Mouse (Mus musculus) C2C12 (cell line): ENCODE results near the gene Lrrfip2. TPM values are rescaled to one million over a fixed set of nuclear protein-coding genes. Genes with fewer than 3 reads are reported as not detected.

Experiments
- H3K27me3 ChIP-seq: one replicate; pipeline ENCODE4 v1.6.1; 2011; ENCODE audit not compliant: control insufficient read depth, insufficient read depth, insufficient read length
- H3K36me3 ChIP-seq: one replicate; pipeline ENCODE4 v1.6.1; 2011; ENCODE audit not compliant: control insufficient read depth, insufficient read depth
- H3K4me3 ChIP-seq: one replicate; pipeline ENCODE4 v1.5.1; 2011; ENCODE audit warnings: mild to moderate bottlenecking, control low read depth; ENCODE audit not compliant: poor library complexity, insufficient read depth, severe bottlenecking
- H3K79me2 ChIP-seq: one replicate; pipeline ENCODE4 v1.6.1; 2011; ENCODE audit not compliant: control insufficient read depth, insufficient read depth
- H3K79me3 ChIP-seq: one replicate; pipeline ENCODE4 v1.6.1; 2011; ENCODE audit warnings: low read depth, control low read depth
- H3ac ChIP-seq: one replicate; pipeline ENCODE3; 2011; ENCODE audit warnings: low read depth; ENCODE audit not compliant: control insufficient read depth, insufficient read length
- CEBPB ChIP-seq: IDR thresholded peaks from one replicate; pipeline ENCODE4 v1.6.1; 2011; ENCODE audit warnings: low read depth, mild to moderate bottlenecking, control low read depth, moderate library complexity
- CTCF ChIP-seq: IDR thresholded peaks from one replicate; pipeline ENCODE4 v1.5.1; 2011; ENCODE audit not compliant: control insufficient read depth, insufficient read depth, insufficient read length
- FOSL1 ChIP-seq: IDR thresholded peaks from one replicate; pipeline ENCODE4 v1.8.0; 2011; ENCODE audit warnings: mild to moderate bottlenecking, low read length; ENCODE audit not compliant: poor library complexity, insufficient read depth, severe bottlenecking
- MAX ChIP-seq: IDR thresholded peaks from one replicate; pipeline ENCODE4 v1.6.1; 2011; ENCODE audit warnings: mild to moderate bottlenecking, control low read depth
- MYOD1 ChIP-seq: IDR thresholded peaks from one replicate; pipeline ENCODE4 v1.6.1; 2011; ENCODE audit warnings: low read depth; ENCODE audit not compliant: control insufficient read depth, insufficient read length
- MYOG ChIP-seq: IDR thresholded peaks from one replicate; pipeline ENCODE4 v1.6.1; 2011; ENCODE audit not compliant: control insufficient read depth, insufficient read length; ENCODE audit errors: extremely low read depth
- USF1 ChIP-seq: IDR thresholded peaks from one replicate; pipeline ENCODE4 v1.6.1; 2011; ENCODE audit warnings: low read depth, mild to moderate bottlenecking, control low read depth, moderate library complexity
- polyA plus RNA-seq: library from polyadenylated mRNA; unstranded; fragments of >200 nt; fragmentation: generic; extraction: Trizol; gene quantifications from one replicate; pipeline ENCODE4 v1.2.1, GENCODE M21; 2012; ENCODE audit warnings: missing spikeins

The Lrrfip2 gene
- polyA plus RNA-seq, 1 experiment: 29.4 TPM

- H3K36me3 ChIP-seq: peaks cover 37% of the 10 kb centered on the region
- H3K4me3 ChIP-seq: no peak overlapping the region
- H3K79me3 ChIP-seq: no peaks in the 10 kb centered on the region
- H3K27me3 ChIP-seq: no peaks in the 10 kb centered on the region
- no peak overlapping the region for H3ac ChIP-seq
- no peaks in the 10 kb centered on the region for H3K79me2 ChIP-seq
- TF ChIP-seq CEBPB (no peak), CTCF (no peak), FOSL1 (no peak), USF1 (no peak), MYOD1 (no peak), MYOG (no peak), MAX (no peak)
These were observed 144.0 kb downstream of the Lrrfip2 start for GRCm38 (mm10) chr9:111261356-111261755.

DNA sequence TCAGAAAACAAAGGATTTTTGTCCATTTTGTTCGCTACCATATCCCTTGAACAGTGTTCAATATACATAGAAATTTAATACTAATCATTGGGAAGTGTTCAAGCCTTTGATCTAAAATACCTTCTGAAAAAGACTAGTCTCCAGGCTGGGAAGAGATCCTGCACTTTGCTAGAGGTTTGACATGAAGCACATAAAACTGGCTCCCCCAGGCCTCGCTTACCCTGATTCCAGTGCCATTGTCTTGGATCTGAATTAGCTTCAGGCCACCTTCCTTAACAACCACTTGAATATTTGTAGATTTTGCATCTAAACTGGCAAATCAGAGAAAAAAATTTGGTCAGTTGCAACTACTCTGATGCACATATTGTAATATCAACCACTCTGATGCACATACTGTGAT, 150.6 kb downstream of the Lrrfip2 start:
- Histone ChIP-seq H3K4me3 (no peak overlapping the region), H3K79me3 (peaks cover 13% of the 10 kb centered on the region), H3ac (no peak overlapping the region), H3K79me2 (peaks cover 34% of the 10 kb centered on the region), H3K36me3 (peaks cover 26% of the 10 kb centered on the region), H3K27me3 (no peaks in the 10 kb centered on the region)
- TF ChIP-seq CEBPB: no peak
- TF ChIP-seq USF1: no peak

GRCm38 (mm10) chr9:111270606-111271005, 153.2 kb downstream of the Lrrfip2 start:
- H3ac ChIP-seq: peak overlapping the region; percentile 91
- TF ChIP-seq USF1: no peak
- TF ChIP-seq MYOG: no peak
- TF ChIP-seq MAX: no peak
- no peak for TF ChIP-seq CTCF
- no peak for TF ChIP-seq FOSL1
- TF ChIP-seq CEBPB: no peak
- TF ChIP-seq MYOD1: no peak
- H3K36me3 ChIP-seq: peaks cover 35% of the 10 kb centered on the region
- peak overlapping the region; percentile 57 for H3K4me3 ChIP-seq
- peaks cover 39% of the 10 kb centered on the region for H3K79me3 ChIP-seq
- peaks cover 60% of the 10 kb centered on the region for H3K79me2 ChIP-seq
- no peaks in the 10 kb centered on the region for H3K27me3 ChIP-seq

- peak overlapping the region; percentile 57 for H3K4me3 ChIP-seq
- no peaks in the 10 kb centered on the region for H3K27me3 ChIP-seq
- no peak for TF ChIP-seq CTCF
- TF ChIP-seq MYOG: no peak
- TF ChIP-seq MAX: no peak
- TF ChIP-seq CEBPB: no peak
- TF ChIP-seq FOSL1: no peak
- TF ChIP-seq USF1: no peak
- TF ChIP-seq MYOD1: no peak
- peaks cover 64% of the 10 kb centered on the region for H3K79me2 ChIP-seq
- peak overlapping the region; percentile 91 for H3ac ChIP-seq
- H3K79me3 ChIP-seq: peaks cover 44% of the 10 kb centered on the region
- peaks cover 34% of the 10 kb centered on the region for H3K36me3 ChIP-seq
These were observed 153.7 kb downstream of the Lrrfip2 start for GRCm38 (mm10) chr9:111271056-111271433.

DNA sequence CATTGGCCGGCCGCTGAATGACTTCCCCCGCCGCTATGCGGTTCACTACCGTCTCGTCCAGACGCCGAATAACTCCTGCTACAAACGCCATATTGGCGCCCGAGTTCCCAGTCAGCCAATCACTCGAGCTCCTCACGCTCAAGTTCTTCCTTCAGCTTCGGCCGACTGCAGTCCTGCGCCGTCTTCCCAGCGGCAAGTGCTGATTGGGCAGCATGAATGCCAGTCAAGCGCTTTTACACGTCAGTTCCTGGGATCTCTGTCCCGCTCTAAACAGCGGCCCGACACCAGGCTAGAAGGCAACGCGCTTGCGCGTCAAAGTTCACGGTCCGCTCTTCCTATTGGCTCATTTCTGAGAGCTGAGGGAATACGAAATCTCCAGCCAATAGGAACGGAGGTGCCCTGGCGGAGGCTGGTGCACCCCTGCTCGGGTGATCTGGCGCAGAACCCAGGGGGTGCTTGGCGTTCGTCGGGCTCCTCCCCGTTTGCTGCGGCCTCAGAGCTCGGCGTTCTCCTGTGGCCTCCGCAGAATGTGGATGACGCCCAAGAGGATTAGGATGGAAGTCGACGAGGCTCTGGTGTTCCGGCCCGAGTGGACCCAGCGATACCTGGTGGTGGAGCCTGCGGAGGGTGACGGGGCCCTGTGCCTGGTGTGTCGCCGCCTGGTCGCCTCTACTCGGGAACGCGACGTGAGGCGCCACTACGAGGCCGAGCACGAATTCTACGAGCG, 154.2 kb downstream of the Lrrfip2 start, which contains the start of the genes Mlh1 and Epm2aip1:
Gene Mlh1 (minus strand): TSS at position 358 of the 727 bp plus-strand sequence.
Gene Epm2aip1 (plus strand): TSS at position 496 of the 727 bp plus-strand sequence.
- H3K79me2 ChIP-seq: peaks cover 70% of the 10 kb centered on the region

DNA sequence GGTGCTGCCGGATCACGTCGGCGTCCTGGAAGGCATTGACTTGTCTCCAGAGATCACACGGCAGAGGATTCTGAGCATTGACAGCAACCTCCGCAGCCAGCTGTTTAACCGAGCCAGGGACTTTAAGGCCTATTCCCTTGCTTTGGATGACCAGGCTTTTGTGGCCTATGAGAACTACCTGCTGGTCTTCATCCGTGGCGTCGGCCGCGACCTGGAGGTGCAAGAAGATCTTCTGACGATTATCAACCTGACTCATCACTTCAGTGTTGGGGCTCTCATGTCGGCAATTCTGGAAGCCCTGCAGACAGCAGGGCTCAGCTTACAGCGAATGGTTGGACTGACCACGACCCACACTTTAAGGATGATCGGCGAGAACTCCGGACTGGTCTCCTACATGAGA, 155.0 kb downstream of the Lrrfip2 start:
- H3K79me3 ChIP-seq: peaks cover 52% of the 10 kb centered on the region
- no peak for TF ChIP-seq USF1
- no peak for TF ChIP-seq CTCF
- no peak for TF ChIP-seq CEBPB
- TF ChIP-seq MAX: no peak
- no peak for TF ChIP-seq MYOD1
- TF ChIP-seq MYOG: no peak
- TF ChIP-seq FOSL1: no peak
- peak overlapping the region; percentile 96 for H3ac ChIP-seq
- peaks cover 34% of the 10 kb centered on the region for H3K36me3 ChIP-seq
- H3K79me2 ChIP-seq: peaks cover 72% of the 10 kb centered on the region
- H3K27me3 ChIP-seq: no peaks in the 10 kb centered on the region
- H3K4me3 ChIP-seq: peak overlapping the region; percentile 61

More for the DNA sequence above, 154.2 kb downstream of the Lrrfip2 start, which contains the start of the genes Mlh1 and Epm2aip1:
- Histone ChIP-seq H3K27me3 (no peaks in the 10 kb centered on the region), H3K4me3 (peak within 1 kb of the TSS; percentile 61), H3ac (peak within 1 kb of the TSS; percentile 96), H3K79me3 (peaks cover 48% of the 10 kb centered on the region), H3K36me3 (peaks cover 33% of the 10 kb centered on the region)
- TF ChIP-seq MAX (no peak), CTCF (no peak), MYOD1 (no peak), MYOG (no peak)
